Mouse (Mus musculus) erythroblast, embryonic 14.5 days (primary cell): ENCODE measurements at regions not wholly inside any gene's neighbourhood (a gene's known extent, or its start where the extent isn't known, plus 50 kb on each side); places are given as distances from the start of the nearest gene placed in this dataset.
"Not testable (repeated sequence)": the region's sequence is repeated elsewhere in the genome, so short reads cannot be mapped to it uniquely, and the experiment has no call there.

Experiments
- GATA1 ChIP-seq: IDR thresholded peaks from 2 replicates; pipeline ENCODE4 v1.6.1; 2012; ENCODE audit warnings: low read length, inconsistent platforms, mixed read lengths
- TAL1 ChIP-seq: IDR thresholded peaks from 3 replicates; pipeline ENCODE4 v1.6.1; 2012; ENCODE audit warnings: low read length, inconsistent platforms, mixed read lengths

DNA sequence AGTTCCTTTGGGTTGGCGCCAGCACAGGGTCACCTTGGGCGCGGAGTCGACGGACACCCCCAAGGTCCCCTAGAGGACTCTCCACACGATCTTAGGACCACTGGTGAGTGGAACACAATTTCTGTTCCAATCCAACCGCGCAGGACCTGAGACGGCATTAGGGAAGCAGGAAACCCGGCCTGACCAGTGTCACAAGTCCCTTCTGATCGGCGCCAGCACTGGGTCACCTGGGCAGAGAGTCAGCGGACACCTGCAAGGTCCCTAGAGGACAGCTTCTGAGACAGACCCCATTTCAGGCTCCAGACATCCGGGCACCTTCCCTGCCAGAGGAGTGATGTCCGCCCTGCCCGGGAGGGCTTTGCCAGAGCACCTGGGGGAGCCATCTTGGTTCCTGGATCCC lies 74.2 kb upstream of the Cdh13 start:
- not testable (repeated sequence) for TF ChIP-seq GATA1, TAL1
